Mouse (Mus musculus) kidney, embryonic 15.5 days (tissue): ENCODE measurements at regions not wholly inside any gene's neighbourhood (a gene's known extent, or its start where the extent isn't known, plus 50 kb on each side); places are given as distances from the start of the nearest gene placed in this dataset.

Source experiments
- ATAC-seq: fragments of 200-750 bp; cut with Nextera tagmentation; replicated peaks from 2 replicates; pipeline ENCODE4 v1.8.0; 2017; ENCODE audit warnings: moderate TSS enrichment; ENCODE audit not compliant: low FRiP score
- H3K27ac ChIP-seq: fragments of 300-500 bp; sonication (generic); 2 replicates; pipeline ENCODE4 v1.5.1; 2015; ENCODE audit warnings: mild to moderate bottlenecking, inconsistent platforms
- H3K27me3 ChIP-seq: fragments of 300-500 bp; sonication (generic); 2 replicates; pipeline ENCODE4 v1.6.1; 2015; ENCODE audit warnings: inconsistent platforms
- H3K36me3 ChIP-seq: fragments of 300-500 bp; sonication (generic); 2 replicates; pipeline ENCODE4 v1.6.1; 2015; ENCODE audit warnings: inconsistent platforms
- H3K4me1 ChIP-seq: fragments of 300-500 bp; sonication (generic); 2 replicates; pipeline ENCODE4 v1.6.1; 2015; ENCODE audit warnings: inconsistent platforms
- H3K4me2 ChIP-seq: fragments of 300-500 bp; sonication (generic); 2 replicates; pipeline ENCODE4 v1.6.1; 2015; ENCODE audit warnings: moderate library complexity, mild to moderate bottlenecking, inconsistent platforms
- H3K4me3 ChIP-seq: fragments of 300-500 bp; sonication (generic); replicated peaks from 2 replicates; pipeline ENCODE4 v1.5.1; 2015; ENCODE audit warnings: mild to moderate bottlenecking, inconsistent platforms
- H3K9ac ChIP-seq: fragments of 300-500 bp; sonication (generic); 2 replicates; pipeline ENCODE4 v1.6.1; 2015; ENCODE audit warnings: mild to moderate bottlenecking, inconsistent platforms
- H3K9me3 ChIP-seq: fragments of 300-500 bp; sonication (generic); replicated peaks from 2 replicates; pipeline ENCODE4 v1.6.1; 2016; ENCODE audit warnings: inconsistent platforms
- WGBS: fragments of 180-500 bp; shearing (Covaris S2); methylation state at CpG from one replicate; pipeline ENCODE4 v1.1.7; 2015; ENCODE audit warnings: mixed read lengths; 5-methylcytosine and 5-hydroxymethylcytosine counted together

GRCm38 (mm10) chr12:107754885-107755284 lies 248.5 kb downstream of the Bcl11b start:
- no peak overlapping the region for H3K9ac ChIP-seq
- H3K4me2 ChIP-seq = no peak overlapping the region
- H3K9me3 ChIP-seq = no peaks in the 10 kb centered on the region
- no peak overlapping the region for H3K27ac ChIP-seq
- ATAC-seq = no peak
- H3K4me3 ChIP-seq = no peak overlapping the region
- 77% methylated on average over 8 of the region's 8 CpGs for WGBS
- no peaks in the 10 kb centered on the region for H3K27me3 ChIP-seq
- H3K4me1 ChIP-seq = peaks cover 44% of the 10 kb centered on the region
- no peaks in the 10 kb centered on the region for H3K36me3 ChIP-seq

GRCm38 (mm10) chr12:107755820-107756517 lies 247.4 kb downstream of the Bcl11b start:
- Histone ChIP-seq H3K9me3 (no peaks in the 10 kb centered on the region), H3K4me1 (peaks cover 44% of the 10 kb centered on the region), H3K27me3 (no peaks in the 10 kb centered on the region), H3K4me3 (no peak overlapping the region), H3K4me2 (no peak overlapping the region), H3K36me3 (no peaks in the 10 kb centered on the region), H3K27ac (no peak overlapping the region), H3K9ac (no peak overlapping the region; the same call in 1 of the 2 replicates)
- ATAC-seq = no peak
- 80% methylated on average over 13 of the region's 13 CpGs for WGBS

GRCm38 (mm10) chr12:107757184-107757583 lies 246.2 kb downstream of the Bcl11b start:
- no peaks in the 10 kb centered on the region for H3K27me3 ChIP-seq
- H3K36me3 ChIP-seq = no peaks in the 10 kb centered on the region
- 38% methylated on average over 10 of the region's 10 CpGs for WGBS
- no peak for ATAC-seq
- no peak overlapping the region for H3K27ac ChIP-seq
- no peaks in the 10 kb centered on the region for H3K9me3 ChIP-seq
- no peak overlapping the region for H3K9ac ChIP-seq
- peaks cover 41% of the 10 kb centered on the region for H3K4me1 ChIP-seq
- H3K4me2 ChIP-seq = no peak overlapping the region
- H3K4me3 ChIP-seq = no peak overlapping the region

GRCm38 (mm10) chr12:107757996-107758791 lies 245.2 kb downstream of the Bcl11b start:
- no peak overlapping the region for H3K27ac ChIP-seq

GRCm38 (mm10) chr12:107759291-107759690 lies 244.1 kb downstream of the Bcl11b start:
- H3K4me1 ChIP-seq = peaks cover 29% of the 10 kb centered on the region
- H3K27me3 ChIP-seq = no peaks in the 10 kb centered on the region
- H3K9me3 ChIP-seq = no peaks in the 10 kb centered on the region
- no peak for ATAC-seq
- no peak overlapping the region for H3K4me2 ChIP-seq
- WGBS = 84% methylated on average over 5 of the region's 5 CpGs
- H3K27ac ChIP-seq = no peak overlapping the region
- H3K9ac ChIP-seq = no peak overlapping the region
- H3K4me3 ChIP-seq = no peak overlapping the region
- no peaks in the 10 kb centered on the region for H3K36me3 ChIP-seq

More at GRCm38 (mm10) chr12:107757996-107758791, 245.2 kb downstream of the Bcl11b start:
- Histone ChIP-seq H3K4me1 (peaks cover 31% of the 10 kb centered on the region), H3K9ac (no peak overlapping the region), H3K27me3 (no peaks in the 10 kb centered on the region), H3K36me3 (no peaks in the 10 kb centered on the region), H3K4me3 (no peak overlapping the region), H3K9me3 (no peaks in the 10 kb centered on the region), H3K4me2 (no peak overlapping the region)
- WGBS = 15% methylated on average over 16 of the region's 16 CpGs
- ATAC-seq = peak; percentile 44; the same call in 1 of the 2 replicates

GRCm38 (mm10) chr12:107759911-107760310 lies 243.5 kb downstream of the Bcl11b start:
- no peak overlapping the region for H3K4me2 ChIP-seq
- no peaks in the 10 kb centered on the region for H3K36me3 ChIP-seq
- no peaks in the 10 kb centered on the region for H3K9me3 ChIP-seq
- no peak overlapping the region for H3K9ac ChIP-seq
- H3K4me1 ChIP-seq = peaks cover 24% of the 10 kb centered on the region
- no peaks in the 10 kb centered on the region for H3K27me3 ChIP-seq
- no peak for ATAC-seq
- 87% methylated on average over 4 of the region's 4 CpGs for WGBS
- no peak overlapping the region for H3K27ac ChIP-seq
- H3K4me3 ChIP-seq = no peak overlapping the region

GRCm38 (mm10) chr12:107762140-107762539 lies 241.3 kb downstream of the Bcl11b start:
- ATAC-seq = no peak
- Histone ChIP-seq H3K27ac (no peak overlapping the region), H3K9me3 (no peaks in the 10 kb centered on the region), H3K4me1 (peaks cover 11% of the 10 kb centered on the region), H3K4me2 (no peak overlapping the region), H3K36me3 (no peaks in the 10 kb centered on the region), H3K9ac (no peak overlapping the region), H3K27me3 (no peaks in the 10 kb centered on the region), H3K4me3 (no peak overlapping the region)
- WGBS = 79% methylated on average over 4 of the region's 4 CpGs

- Histone ChIP-seq H3K27me3 (no peaks in the 10 kb centered on the region), H3K4me2 (no peak overlapping the region), H3K4me3 (no peak overlapping the region), H3K9ac (no peak overlapping the region), H3K36me3 (no peaks in the 10 kb centered on the region), H3K27ac (no peak overlapping the region), H3K4me1 (peaks cover 8% of the 10 kb centered on the region), H3K9me3 (no peaks in the 10 kb centered on the region)
- 69% methylated on average over 13 of the region's 13 CpGs for WGBS
- no peak for ATAC-seq
Observed at GRCm38 (mm10) chr12:107769801-107770515, 233.4 kb downstream of the Bcl11b start.

GRCm38 (mm10) chr12:107770516-107770836 lies 232.9 kb downstream of the Bcl11b start:
- no peaks in the 10 kb centered on the region for H3K27me3 ChIP-seq
- H3K9me3 ChIP-seq = no peaks in the 10 kb centered on the region
- H3K9ac ChIP-seq = no peak overlapping the region
- H3K4me1 ChIP-seq = peaks cover 8% of the 10 kb centered on the region
- no peaks in the 10 kb centered on the region for H3K36me3 ChIP-seq
- no peak for ATAC-seq
- WGBS = 26% methylated on average over 5 of the region's 5 CpGs
- no peak overlapping the region for H3K27ac ChIP-seq
- H3K4me2 ChIP-seq = no peak overlapping the region
- H3K4me3 ChIP-seq = no peak overlapping the region

GRCm38 (mm10) chr12:107771325-107771724 lies 232.1 kb downstream of the Bcl11b start:
- Histone ChIP-seq H3K9ac (no peak overlapping the region), H3K4me2 (no peak overlapping the region), H3K27me3 (no peaks in the 10 kb centered on the region), H3K27ac (no peak overlapping the region), H3K4me1 (peaks cover 8% of the 10 kb centered on the region), H3K4me3 (no peak overlapping the region), H3K9me3 (no peaks in the 10 kb centered on the region), H3K36me3 (no peaks in the 10 kb centered on the region)
- 71% methylated on average over 2 of the region's 2 CpGs for WGBS
- ATAC-seq = no peak

GRCm38 (mm10) chr12:107771809-107772208 lies 231.6 kb downstream of the Bcl11b start:
- Histone ChIP-seq H3K27ac (no peak overlapping the region), H3K27me3 (no peaks in the 10 kb centered on the region), H3K9ac (no peak overlapping the region), H3K4me1 (peaks cover 8% of the 10 kb centered on the region), H3K4me3 (no peak overlapping the region), H3K4me2 (no peak overlapping the region), H3K9me3 (no peaks in the 10 kb centered on the region), H3K36me3 (no peaks in the 10 kb centered on the region)
- ATAC-seq = peak; percentile 60; the same call in 1 of the 2 replicates
- 43% methylated on average over 3 of the region's 3 CpGs for WGBS

GRCm38 (mm10) chr12:107778046-107778445 lies 225.4 kb downstream of the Bcl11b start:
- H3K4me2 ChIP-seq = no peak overlapping the region
- no peaks in the 10 kb centered on the region for H3K36me3 ChIP-seq
- H3K9me3 ChIP-seq = no peaks in the 10 kb centered on the region
- no peaks in the 10 kb centered on the region for H3K4me1 ChIP-seq
- no peak for ATAC-seq
- H3K4me3 ChIP-seq = no peak overlapping the region
- no peaks in the 10 kb centered on the region for H3K27me3 ChIP-seq
- H3K9ac ChIP-seq = no peak overlapping the region
- WGBS = 63% methylated on average over 9 of the region's 9 CpGs
- H3K27ac ChIP-seq = no peak overlapping the region
